Mouse (Mus musculus) cerebellum, adult 11-12 months (tissue): ENCODE data around the gene C1rb.
"Not testable (repeated sequence)": the region's sequence is repeated elsewhere in the genome, so short reads cannot be mapped to it uniquely, and the experiment has no call there.

Experiments
- DNase-seq: peaks from one replicate; pipeline ENCODE4 v3.0.0; 2022

C1rb gene

GRCm38 (mm10) chr6:124570026-124570425, at the start of gene C1rb:
Gene C1rb, plus strand, starts transcription at chr6:124570294.
- DNase-seq, result peak; percentile 33

- not testable (repeated sequence) for DNase-seq
Measured at GRCm38 (mm10) chr6:124522082-124522481, 48.0 kb upstream of the C1rb start.

- DNase-seq, result no peak
Measured at GRCm38 (mm10) chr6:124527881-124528280, 42.2 kb upstream of the C1rb start.

GRCm38 (mm10) chr6:124531077-124531476, 39.0 kb upstream of the C1rb start:
- DNase-seq, result no peak

GRCm38 (mm10) chr6:124536125-124536829, 33.8 kb upstream of the C1rb start:
- not testable (repeated sequence) for DNase-seq

- DNase-seq, result not testable (repeated sequence)
Measured at GRCm38 (mm10) chr6:124541176-124541575, 28.9 kb upstream of the C1rb start.

GRCm38 (mm10) chr6:124542284-124542683, 27.8 kb upstream of the C1rb start, which contains the start of gene C1s1:
Gene C1s1, minus strand, starts transcription at chr6:124542359.
- peak; percentile 9 for DNase-seq

- no peak for DNase-seq
Measured at GRCm38 (mm10) chr6:124544466-124544865, 25.6 kb upstream of the C1rb start.

GRCm38 (mm10) chr6:124545425-124545824, 24.7 kb upstream of the C1rb start:
- DNase-seq, result no peak

GRCm38 (mm10) chr6:124547979-124548378, 22.1 kb upstream of the C1rb start:
- not testable (repeated sequence) for DNase-seq

- DNase-seq, result no peak
Measured at GRCm38 (mm10) chr6:124549023-124549550, 21.0 kb upstream of the C1rb start.

GRCm38 (mm10) chr6:124552766-124553165, 17.3 kb upstream of the C1rb start:
- DNase-seq, result no peak

GRCm38 (mm10) chr6:124555956-124556355, 14.1 kb upstream of the C1rb start:
- DNase-seq, result not testable (repeated sequence)

GRCm38 (mm10) chr6:124561156-124561555, 8.9 kb upstream of the C1rb start:
- not testable (repeated sequence) for DNase-seq

- not testable (repeated sequence) for DNase-seq
Measured at GRCm38 (mm10) chr6:124561611-124562010, 8.5 kb upstream of the C1rb start.

GRCm38 (mm10) chr6:124575155-124575678, 5.1 kb downstream of the C1rb start:
- not testable (repeated sequence) for DNase-seq

GRCm38 (mm10) chr6:124580155-124580554, 10.1 kb downstream of the C1rb start:
- not testable (repeated sequence) for DNase-seq

- no peak for DNase-seq
Measured at GRCm38 (mm10) chr6:124582231-124582630, 12.1 kb downstream of the C1rb start.

GRCm38 (mm10) chr6:124584935-124585334, 14.8 kb downstream of the C1rb start:
- no peak for DNase-seq

- no peak for DNase-seq
Measured at GRCm38 (mm10) chr6:124585761-124586160, 15.7 kb downstream of the C1rb start.

GRCm38 (mm10) chr6:124586266-124586665, 16.2 kb downstream of the C1rb start:
- DNase-seq, result no peak

GRCm38 (mm10) chr6:124588771-124589170, 18.7 kb downstream of the C1rb start:
- DNase-seq, result no peak

GRCm38 (mm10) chr6:124592186-124592700, 22.1 kb downstream of the C1rb start:
- DNase-seq, result no peak

- no peak for DNase-seq
Measured at GRCm38 (mm10) chr6:124593121-124593520, 23.0 kb downstream of the C1rb start.
